Mouse (Mus musculus): ENCODE measurements around the gene Prickle1. TPM values are rescaled to one million over a fixed set of nuclear protein-coding genes. Genes with fewer than 3 reads are reported as not detected.

Prickle1 gene
- polyA plus RNA-seq, 1 experiment from 2014 or later, result 15.7 TPM

- CTCF ChIA-PET, result interaction anchor here (1.1 kb wide), 1 partner anchor 50 kb away, joined by 3 read pairs; no protein-coding TSS in a partner anchor
- no peaks in the 10 kb centered on the region for H3K27me3 ChIP-seq
- DNase-seq (ENCODE audit: low read depth, low spot score) (no peak), ATAC-seq (no peak)
- in situ Hi-C loops (cut with MboI; ENCODE audit: low pct_unique_long_range_greater_than_20kb), result loop anchor here (10.0 kb wide), 2 partner anchors 204 to 704 kb away; no protein-coding TSS in a partner anchor
- POLR2A ChIA-PET, result interaction anchor here (0.6 to 1.0 kb wide), 2 partner anchors 31 to 140 kb away, joined by 3 read pairs; no protein-coding TSS in a partner anchor
- TF ChIP-seq CTCF (IDR thresholded peaks at IDR 0.05), result no peak
These were observed 84.9 kb downstream of the Prickle1 start for GRCm38 (mm10) chr15:93510690-93511336.

GRCm38 (mm10) chr15:93504808-93505207, 90.9 kb downstream of the Prickle1 start:
- H3K27me3 ChIP-seq, result no peaks in the 10 kb centered on the region
- in situ Hi-C loops (cut with MboI; ENCODE audit: low pct_unique_long_range_greater_than_20kb), result no loop called here
- POLR2A ChIA-PET, result no interaction called here
- ATAC-seq (no peak), DNase-seq (ENCODE audit: low read depth, low spot score) (no peak)
- CTCF ChIA-PET, result no interaction called here
- no peak for TF ChIP-seq CTCF (IDR thresholded peaks at IDR 0.05)

GRCm38 (mm10) chr15:93503201-93503745, 92.4 kb downstream of the Prickle1 start:
- ATAC-seq (no peak), DNase-seq (ENCODE audit: low read depth, low spot score) (no peak)
- ChIA-PET CTCF (no interaction called here), POLR2A (no interaction called here)
- in situ Hi-C loops (cut with MboI; ENCODE audit: low pct_unique_long_range_greater_than_20kb), result no loop called here
- no peak for TF ChIP-seq CTCF (IDR thresholded peaks at IDR 0.05)
- no peaks in the 10 kb centered on the region for H3K27me3 ChIP-seq

- DNase-seq (ENCODE audit: low read depth, low spot score) (no peak), ATAC-seq (no peak)
- TF ChIP-seq CTCF (IDR thresholded peaks at IDR 0.05), result no peak
- in situ Hi-C loops (cut with MboI; ENCODE audit: low pct_unique_long_range_greater_than_20kb), result no loop called here
- no peaks in the 10 kb centered on the region for H3K27me3 ChIP-seq
- ChIA-PET POLR2A (no interaction called here), CTCF (interaction anchor here (0.7 kb wide), 1 partner anchor 10 kb away, joined by 3 read pairs; no protein-coding TSS in a partner anchor)
These were observed 93.0 kb downstream of the Prickle1 start for GRCm38 (mm10) chr15:93502703-93503102.

GRCm38 (mm10) chr15:93499866-93500265, 95.8 kb downstream of the Prickle1 start:
- DNase-seq (ENCODE audit: low read depth, low spot score) (no peak), ATAC-seq (no peak)
- no peak for TF ChIP-seq CTCF (IDR thresholded peaks at IDR 0.05)
- in situ Hi-C loops (cut with MboI; ENCODE audit: low pct_unique_long_range_greater_than_20kb), result no loop called here
- ChIA-PET POLR2A (no interaction called here), CTCF (interaction anchor here (1.0 kb wide), 1 partner anchor 8 kb away, joined by 3 read pairs; no protein-coding TSS in a partner anchor)
- no peaks in the 10 kb centered on the region for H3K27me3 ChIP-seq

GRCm38 (mm10) chr15:93494700-93495099, 101.0 kb downstream of the Prickle1 start:
- no peak for ATAC-seq
- DNase-seq (ENCODE audit: low read depth, low spot score), result no peak
- CTCF ChIA-PET, result interaction anchor here (0.8 to 1.3 kb wide), 2 partner anchors 8 to 81 kb away, joined by 3 to 4 read pairs; no protein-coding TSS in a partner anchor
- TF ChIP-seq CTCF (IDR thresholded peaks at IDR 0.05), result no peak
- POLR2A ChIA-PET, result no interaction called here
- no peaks in the 10 kb centered on the region for H3K27me3 ChIP-seq
- in situ Hi-C loops (cut with MboI; ENCODE audit: low pct_unique_long_range_greater_than_20kb), result no loop called here

GRCm38 (mm10) chr15:93489597-93489996, 106.1 kb downstream of the Prickle1 start:
- no peak for DNase-seq (ENCODE audit: low read depth, low spot score)
- ChIA-PET CTCF (interaction anchor here (1.7 kb wide), 1 partner anchor 19 kb away, joined by 3 read pairs; no protein-coding TSS in a partner anchor), POLR2A (no interaction called here)
- TF ChIP-seq CTCF (IDR thresholded peaks at IDR 0.05), result no peak
- ATAC-seq, result no peak
- in situ Hi-C loops (cut with MboI; ENCODE audit: low pct_unique_long_range_greater_than_20kb), result no loop called here
- H3K27me3 ChIP-seq, result no peaks in the 10 kb centered on the region

- DNase-seq (ENCODE audit: low read depth, low spot score) (no peak), ATAC-seq (no peak)
- ChIA-PET POLR2A (no interaction called here), CTCF (interaction anchor here (1.1 to 1.5 kb wide), 2 partner anchors 9 kb away, joined by 3 to 4 read pairs; no protein-coding TSS in a partner anchor)
- H3K27me3 ChIP-seq, result no peaks in the 10 kb centered on the region
- no peak for TF ChIP-seq CTCF (IDR thresholded peaks at IDR 0.05)
- in situ Hi-C loops (cut with MboI; ENCODE audit: low pct_unique_long_range_greater_than_20kb), result no loop called here
These were observed 109.6 kb downstream of the Prickle1 start for GRCm38 (mm10) chr15:93486066-93486465.

GRCm38 (mm10) chr15:93485252-93485651, 110.4 kb downstream of the Prickle1 start:
- CTCF ChIA-PET, result no interaction called here
- DNase-seq (ENCODE audit: low read depth, low spot score) (no peak), ATAC-seq (no peak)
- in situ Hi-C loops (cut with MboI; ENCODE audit: low pct_unique_long_range_greater_than_20kb), result no loop called here
- no peaks in the 10 kb centered on the region for H3K27me3 ChIP-seq
- POLR2A ChIA-PET, result no interaction called here
- TF ChIP-seq CTCF (IDR thresholded peaks at IDR 0.05), result no peak

- ChIA-PET POLR2A (interaction anchor here (0.6 kb wide), 1 partner anchor 14 kb away, joined by 3 read pairs; no protein-coding TSS in a partner anchor), CTCF (interaction anchor here (1.5 kb wide), 1 partner anchor 11 kb away, joined by 4 read pairs; no protein-coding TSS in a partner anchor)
- H3K27me3 ChIP-seq, result no peaks in the 10 kb centered on the region
- in situ Hi-C loops (cut with MboI; ENCODE audit: low pct_unique_long_range_greater_than_20kb), result no loop called here
- ATAC-seq (no peak), DNase-seq (ENCODE audit: low read depth, low spot score) (no peak)
- TF ChIP-seq CTCF (IDR thresholded peaks at IDR 0.05), result no peak
These were observed 111.4 kb downstream of the Prickle1 start for GRCm38 (mm10) chr15:93484261-93484710.

- no peaks in the 10 kb centered on the region for H3K27me3 ChIP-seq
- in situ Hi-C loops (cut with MboI; ENCODE audit: low pct_unique_long_range_greater_than_20kb), result no loop called here
- DNase-seq (ENCODE audit: low read depth, low spot score) (no peak), ATAC-seq (no peak)
- ChIA-PET POLR2A (no interaction called here), CTCF (interaction anchor here (1.8 kb wide), 1 partner anchor 9 kb away, joined by 7 read pairs; no protein-coding TSS in a partner anchor)
- TF ChIP-seq CTCF (IDR thresholded peaks at IDR 0.05), result no peak
These were observed 114.6 kb downstream of the Prickle1 start for GRCm38 (mm10) chr15:93481112-93481511.

Measured in Patski (cell line).